Mouse (Mus musculus): ENCODE measurements at regions not wholly inside any gene's neighbourhood (a gene's known extent, or its start where the extent isn't known, plus 50 kb on each side); places are given as distances from the start of the nearest gene placed in this dataset.
A peak's percentile ranks its signal among the peaks of the same experiment; 100 is the strongest.

- Histone ChIP-seq H3K4me1 (ENCODE audit: control insufficient read depth, insufficient read depth) (no peaks in the 10 kb centered on the region), H3K9me3 (replicated peaks; ENCODE audit: control insufficient read depth, low read length) (no peaks in the 10 kb centered on the region), H3K27me3 (ENCODE audit: control insufficient read depth, insufficient read depth, low read length) (no peaks in the 10 kb centered on the region), H3K4me2 (ENCODE audit: low read depth, low read length) (no peak overlapping the region), H3K36me3 (replicated peaks; ENCODE audit: control insufficient read depth, insufficient read depth, low read length) (no peaks in the 10 kb centered on the region), H3K4me3 (ENCODE audit: low read depth, low read length) (no peak overlapping the region), H3K9ac (replicated peaks; ENCODE audit: low read depth, low read length) (no peak overlapping the region), H3K27ac (ENCODE audit: low read depth) (no peak overlapping the region)
- ATAC-seq (ENCODE audit: insufficient read depth, low read depth) (peak; percentile 41; the same call in 1 of the 2 replicates), DNase-seq (ENCODE audit: low spot score) (no peak)
- TF ChIP-seq EP300 (IDR thresholded peaks at IDR 0.05; ENCODE audit: low read depth) (no peak), CTCF (IDR thresholded peaks at IDR 0.05; ENCODE audit: low read depth) (no peak)
- 46% methylated on average over 6 of the region's 6 CpGs for WGBS
Observed at GRCm38 (mm10) chr1:153980886-153981285, 80.9 kb upstream of the Teddm2 start.

- Histone ChIP-seq H3K9ac (replicated peaks; ENCODE audit: low read depth, low read length) (no peak overlapping the region), H3K36me3 (replicated peaks; ENCODE audit: control insufficient read depth, insufficient read depth, low read length) (no peaks in the 10 kb centered on the region), H3K4me2 (ENCODE audit: low read depth, low read length) (no peak overlapping the region), H3K9me3 (replicated peaks; ENCODE audit: control insufficient read depth, low read length) (no peaks in the 10 kb centered on the region), H3K27me3 (ENCODE audit: control insufficient read depth, insufficient read depth, low read length) (no peaks in the 10 kb centered on the region), H3K4me3 (ENCODE audit: low read depth, low read length) (no peak overlapping the region), H3K4me1 (ENCODE audit: control insufficient read depth, insufficient read depth) (no peaks in the 10 kb centered on the region), H3K27ac (ENCODE audit: low read depth) (no peak overlapping the region)
- 90% methylated on average over 5 of the region's 5 CpGs for whole genome bisulfite sequencing
- DNase-seq (ENCODE audit: low spot score), result no peak
- TF ChIP-seq EP300 (IDR thresholded peaks at IDR 0.05; ENCODE audit: low read depth) (no peak), CTCF (IDR thresholded peaks at IDR 0.05; ENCODE audit: low read depth) (no peak)
- no peak for ATAC-seq (ENCODE audit: insufficient read depth, low read depth)
Observed at GRCm38 (mm10) chr1:153985595-153985994, 85.6 kb upstream of the Teddm2 start.

GRCm38 (mm10) chr1:153986632-153987031 is 86.6 kb upstream of the Teddm2 start:
- TF ChIP-seq CTCF (IDR thresholded peaks at IDR 0.05; ENCODE audit: low read depth), result no peak
- Histone ChIP-seq H3K27ac (ENCODE audit: low read depth) (no peak overlapping the region), H3K36me3 (replicated peaks; ENCODE audit: control insufficient read depth, insufficient read depth, low read length) (no peaks in the 10 kb centered on the region), H3K27me3 (ENCODE audit: control insufficient read depth, insufficient read depth, low read length) (no peaks in the 10 kb centered on the region), H3K4me3 (ENCODE audit: low read depth, low read length) (no peak overlapping the region), H3K4me2 (ENCODE audit: low read depth, low read length) (no peak overlapping the region), H3K9ac (replicated peaks; ENCODE audit: low read depth, low read length) (no peak overlapping the region), H3K9me3 (replicated peaks; ENCODE audit: control insufficient read depth, low read length) (no peaks in the 10 kb centered on the region), H3K4me1 (ENCODE audit: control insufficient read depth, insufficient read depth) (no peaks in the 10 kb centered on the region)
- DNase-seq (ENCODE audit: low spot score) (no peak), ATAC-seq (ENCODE audit: insufficient read depth, low read depth) (no peak)
- WGBS, result 45% methylated on average over 6 of the region's 6 CpGs

GRCm38 (mm10) chr1:153988297-153988696 is 88.3 kb upstream of the Teddm2 start:
- no peak overlapping the region for H3K4me2 ChIP-seq (ENCODE audit: low read depth, low read length)
- DNase-seq (ENCODE audit: low spot score), result no peak
- H3K36me3 ChIP-seq (replicated peaks; ENCODE audit: control insufficient read depth, insufficient read depth, low read length), result no peaks in the 10 kb centered on the region
- 49% methylated on average over 2 of the region's 2 CpGs for WGBS
- ATAC-seq (ENCODE audit: insufficient read depth, low read depth), result no peak
- TF ChIP-seq EP300 (IDR thresholded peaks at IDR 0.05; ENCODE audit: low read depth) (no peak), CTCF (IDR thresholded peaks at IDR 0.05; ENCODE audit: low read depth) (no peak)
- no peaks in the 10 kb centered on the region for H3K4me1 ChIP-seq (ENCODE audit: control insufficient read depth, insufficient read depth)
- no peaks in the 10 kb centered on the region for H3K27me3 ChIP-seq (ENCODE audit: control insufficient read depth, insufficient read depth, low read length)
- no peak overlapping the region for H3K4me3 ChIP-seq (ENCODE audit: low read depth, low read length)
- no peaks in the 10 kb centered on the region for H3K9me3 ChIP-seq (replicated peaks; ENCODE audit: control insufficient read depth, low read length)
- no peak overlapping the region for H3K9ac ChIP-seq (replicated peaks; ENCODE audit: low read depth, low read length)
- H3K27ac ChIP-seq (ENCODE audit: low read depth), result no peak overlapping the region

GRCm38 (mm10) chr1:153990651-153991435 is 90.8 kb upstream of the Teddm2 start:
- DNase-seq (ENCODE audit: low spot score) (no peak), ATAC-seq (ENCODE audit: insufficient read depth, low read depth) (no peak)
- Histone ChIP-seq H3K4me1 (ENCODE audit: control insufficient read depth, insufficient read depth) (no peaks in the 10 kb centered on the region), H3K4me3 (ENCODE audit: low read depth, low read length) (no peak overlapping the region), H3K27ac (ENCODE audit: low read depth) (no peak overlapping the region), H3K27me3 (ENCODE audit: control insufficient read depth, insufficient read depth, low read length) (no peaks in the 10 kb centered on the region), H3K9me3 (replicated peaks; ENCODE audit: control insufficient read depth, low read length) (peaks cover 8% of the 10 kb centered on the region; the same call in 1 of the 2 replicates), H3K4me2 (ENCODE audit: low read depth, low read length) (no peak overlapping the region), H3K36me3 (replicated peaks; ENCODE audit: control insufficient read depth, insufficient read depth, low read length) (no peaks in the 10 kb centered on the region), H3K9ac (replicated peaks; ENCODE audit: low read depth, low read length) (no peak overlapping the region)
- TF ChIP-seq CTCF (IDR thresholded peaks at IDR 0.05; ENCODE audit: low read depth), result no peak
- 84% methylated on average over 11 of the region's 11 CpGs for WGBS

GRCm38 (mm10) chr1:153992466-153992865 is 92.4 kb upstream of the Teddm2 start:
- WGBS, result 62% methylated on average over 2 of the region's 3 CpGs
- H3K9me3 ChIP-seq (replicated peaks; ENCODE audit: control insufficient read depth, low read length), result peaks cover 8% of the 10 kb centered on the region; the same call in 1 of the 2 replicates
- no peaks in the 10 kb centered on the region for H3K4me1 ChIP-seq (ENCODE audit: control insufficient read depth, insufficient read depth)
- ATAC-seq (ENCODE audit: insufficient read depth, low read depth) (no peak), DNase-seq (ENCODE audit: low spot score) (no peak)
- no peaks in the 10 kb centered on the region for H3K27me3 ChIP-seq (ENCODE audit: control insufficient read depth, insufficient read depth, low read length)
- H3K27ac ChIP-seq (ENCODE audit: low read depth), result no peak overlapping the region
- H3K4me3 ChIP-seq (ENCODE audit: low read depth, low read length), result no peak overlapping the region
- H3K9ac ChIP-seq (replicated peaks; ENCODE audit: low read depth, low read length), result no peak overlapping the region
- TF ChIP-seq EP300 (IDR thresholded peaks at IDR 0.05; ENCODE audit: low read depth), result no peak
- no peak for TF ChIP-seq CTCF (IDR thresholded peaks at IDR 0.05; ENCODE audit: low read depth)
- no peak overlapping the region for H3K4me2 ChIP-seq (ENCODE audit: low read depth, low read length)
- no peaks in the 10 kb centered on the region for H3K36me3 ChIP-seq (replicated peaks; ENCODE audit: control insufficient read depth, insufficient read depth, low read length)

Data from heart, postnatal 0 days (tissue).